Mouse (Mus musculus) forebrain, embryonic 11.5 days (tissue): ENCODE results near the gene Sdc1. TPM values are rescaled to one million over a fixed set of nuclear protein-coding genes. Genes with fewer than 3 reads are reported as not detected.

Source experiments
- ATAC-seq: fragments of 200-750 bp; cut with Nextera tagmentation; replicated peaks from 2 replicates; pipeline ENCODE4 v1.8.0; 2017; ENCODE audit warnings: moderate TSS enrichment; ENCODE audit not compliant: low FRiP score
- DNase-seq: peaks from one replicate; pipeline ENCODE4 v3.0.0-alpha.2; 2017; ENCODE audit warnings: low spot score
- H3K27ac ChIP-seq: fragments of 300-500 bp; sonication (generic); 2 replicates; pipeline ENCODE4 v1.5.1; 2014; ENCODE audit warnings: low read depth, low read length
- H3K27me3 ChIP-seq: fragments of 300-500 bp; sonication (generic); 2 replicates; pipeline ENCODE4 v1.6.1; 2014; ENCODE audit warnings: mild to moderate bottlenecking, low read length, mixed read lengths; ENCODE audit not compliant: control insufficient read depth, insufficient read depth
- H3K36me3 ChIP-seq: fragments of 300-500 bp; sonication (generic); 2 replicates; pipeline ENCODE4 v1.6.1; 2014; ENCODE audit warnings: mild to moderate bottlenecking, low read length, moderate library complexity, mixed read lengths; ENCODE audit not compliant: control insufficient read depth, insufficient read depth
- H3K4me1 ChIP-seq: fragments of 300-500 bp; sonication (generic); replicated peaks from 2 replicates; pipeline ENCODE4 v1.6.1; 2014; ENCODE audit warnings: low read length, mixed read lengths; ENCODE audit not compliant: control insufficient read depth, insufficient read depth
- H3K4me2 ChIP-seq: fragments of 300-500 bp; sonication (generic); 2 replicates; pipeline ENCODE4 v1.6.1; 2014; ENCODE audit warnings: low read depth, mild to moderate bottlenecking, low read length, moderate library complexity, mixed read lengths; ENCODE audit not compliant: severe bottlenecking
- H3K4me3 ChIP-seq: fragments of 300-500 bp; sonication (generic); 2 replicates; pipeline ENCODE4 v1.5.1; 2014; ENCODE audit warnings: low read depth, low read length
- H3K9ac ChIP-seq: fragments of 300-500 bp; sonication (generic); 2 replicates; pipeline ENCODE4 v1.6.1; 2014; ENCODE audit warnings: low read length
- H3K9me3 ChIP-seq: fragments of 300-500 bp; sonication (generic); 2 replicates; pipeline ENCODE4 v1.6.1; 2016; ENCODE audit warnings: low read length, mixed read lengths; ENCODE audit not compliant: control insufficient read depth
- WGBS: fragments of 180-500 bp; shearing (Covaris S2); extraction: QIAGEN DNeasy Blood & Tissue Kit; methylation state at CpG from one replicate; pipeline ENCODE4 v1.1.7; 2014; 5-methylcytosine and 5-hydroxymethylcytosine counted together
- polyA plus RNA-seq: library from polyadenylated mRNA; unstranded; fragments of >200 nt; fragmentation: Nextera tagmentation; extraction: Ambion mirVana; gene quantifications from 2 replicates; pipeline ENCODE4 v1.2.1, GENCODE M21; 2014

Gene Sdc1
- polyA plus RNA-seq, 1 experiment from 2014 or later, result 86.8 TPM

GRCm38 (mm10) chr12:8760561-8760960 is 10.6 kb upstream of the Sdc1 start:
- H3K4me2 ChIP-seq, result no peak overlapping the region
- H3K9me3 ChIP-seq, result no peaks in the 10 kb centered on the region; the same call in 1 of the 2 replicates
- no peaks in the 10 kb centered on the region for H3K27me3 ChIP-seq
- no peak overlapping the region for H3K9ac ChIP-seq
- H3K36me3 ChIP-seq, result no peaks in the 10 kb centered on the region; the same call in 1 of the 2 replicates
- no peaks in the 10 kb centered on the region for H3K4me1 ChIP-seq
- no peak for DNase-seq
- H3K27ac ChIP-seq, result no peak overlapping the region
- H3K4me3 ChIP-seq, result no peak overlapping the region
- 86% methylated on average over 6 of the region's 6 CpGs for WGBS
- ATAC-seq, result no peak

- Histone ChIP-seq H3K27me3 (no peaks in the 10 kb centered on the region), H3K36me3 (no peaks in the 10 kb centered on the region; the same call in 1 of the 2 replicates), H3K9me3 (no peaks in the 10 kb centered on the region; the same call in 1 of the 2 replicates), H3K4me3 (no peak overlapping the region), H3K4me1 (no peaks in the 10 kb centered on the region), H3K4me2 (no peak overlapping the region), H3K9ac (no peak overlapping the region), H3K27ac (no peak overlapping the region)
- DNase-seq, result no peak
- ATAC-seq, result no peak
- 80% methylated on average over 7 of the region's 7 CpGs for WGBS
These were observed 10.1 kb upstream of the Sdc1 start for GRCm38 (mm10) chr12:8761058-8761457.

- no peak for ATAC-seq
- peak; percentile 17 for DNase-seq
These were observed 8.5 kb upstream of the Sdc1 start for GRCm38 (mm10) chr12:8762667-8763066.

GRCm38 (mm10) chr12:8764221-8764930 is 6.7 kb upstream of the Sdc1 start:
- H3K9me3 ChIP-seq, result no peaks in the 10 kb centered on the region
- H3K27ac ChIP-seq, result no peak overlapping the region
- WGBS, result 86% methylated on average over 15 of the region's 15 CpGs
- no peak overlapping the region for H3K9ac ChIP-seq
- no peaks in the 10 kb centered on the region for H3K27me3 ChIP-seq
- no peak for ATAC-seq
- H3K36me3 ChIP-seq, result no peaks in the 10 kb centered on the region
- H3K4me3 ChIP-seq, result no peak overlapping the region
- H3K4me1 ChIP-seq, result no peaks in the 10 kb centered on the region
- H3K4me2 ChIP-seq, result no peak overlapping the region
- DNase-seq, result peak; percentile 50

More at GRCm38 (mm10) chr12:8762667-8763066, 8.5 kb upstream of the Sdc1 start:
- 86% methylated on average over 2 of the region's 2 CpGs for WGBS
- Histone ChIP-seq H3K27me3 (no peaks in the 10 kb centered on the region), H3K36me3 (no peaks in the 10 kb centered on the region), H3K9me3 (no peaks in the 10 kb centered on the region; the same call in 1 of the 2 replicates), H3K4me3 (no peak overlapping the region), H3K4me2 (no peak overlapping the region), H3K4me1 (no peaks in the 10 kb centered on the region), H3K9ac (no peak overlapping the region), H3K27ac (no peak overlapping the region)

DNA sequence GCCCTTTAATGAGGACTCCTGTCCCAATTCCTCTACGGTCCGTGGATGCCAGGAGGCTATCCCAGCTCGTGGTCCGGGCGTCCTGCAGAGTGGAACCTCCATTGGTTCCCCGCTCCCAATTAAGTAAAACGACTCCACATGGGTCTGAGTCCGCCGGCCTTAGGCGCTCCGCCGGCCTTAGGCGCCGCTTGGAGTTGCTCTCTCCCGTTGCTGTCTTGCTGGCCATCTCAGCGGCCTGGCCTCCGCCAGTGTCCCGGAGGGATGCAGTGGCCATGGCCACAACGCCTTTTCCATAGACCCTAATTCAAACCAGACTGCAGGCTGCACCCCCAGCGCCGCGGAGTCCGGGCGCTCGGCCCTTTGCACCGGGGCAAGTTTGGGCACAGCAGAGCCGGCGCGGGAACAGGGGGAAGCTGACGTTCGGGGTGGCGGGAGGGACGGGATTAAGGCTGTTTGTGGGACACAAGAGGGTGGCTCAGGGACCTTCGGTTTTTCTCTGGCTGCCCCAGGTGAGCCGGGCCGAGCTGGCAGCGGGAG is 789 bp downstream of the Sdc1 start:
- no peaks in the 10 kb centered on the region for H3K27me3 ChIP-seq
- H3K4me2 ChIP-seq, result peak overlapping the region; percentile 90
- peak; percentile 79 for DNase-seq
- WGBS, result under 1% methylated on average over 37 of the region's 37 CpGs
- peaks cover 4% of the 10 kb centered on the region for H3K4me1 ChIP-seq
- ATAC-seq, result peak; percentile 29; the same call in 1 of the 2 replicates
- no peaks in the 10 kb centered on the region for H3K9me3 ChIP-seq
- H3K9ac ChIP-seq, result peak overlapping the region; percentile 96
- H3K4me3 ChIP-seq, result peak overlapping the region; percentile 81
- H3K36me3 ChIP-seq, result no peaks in the 10 kb centered on the region
- H3K27ac ChIP-seq, result peak overlapping the region; percentile 83

DNA sequence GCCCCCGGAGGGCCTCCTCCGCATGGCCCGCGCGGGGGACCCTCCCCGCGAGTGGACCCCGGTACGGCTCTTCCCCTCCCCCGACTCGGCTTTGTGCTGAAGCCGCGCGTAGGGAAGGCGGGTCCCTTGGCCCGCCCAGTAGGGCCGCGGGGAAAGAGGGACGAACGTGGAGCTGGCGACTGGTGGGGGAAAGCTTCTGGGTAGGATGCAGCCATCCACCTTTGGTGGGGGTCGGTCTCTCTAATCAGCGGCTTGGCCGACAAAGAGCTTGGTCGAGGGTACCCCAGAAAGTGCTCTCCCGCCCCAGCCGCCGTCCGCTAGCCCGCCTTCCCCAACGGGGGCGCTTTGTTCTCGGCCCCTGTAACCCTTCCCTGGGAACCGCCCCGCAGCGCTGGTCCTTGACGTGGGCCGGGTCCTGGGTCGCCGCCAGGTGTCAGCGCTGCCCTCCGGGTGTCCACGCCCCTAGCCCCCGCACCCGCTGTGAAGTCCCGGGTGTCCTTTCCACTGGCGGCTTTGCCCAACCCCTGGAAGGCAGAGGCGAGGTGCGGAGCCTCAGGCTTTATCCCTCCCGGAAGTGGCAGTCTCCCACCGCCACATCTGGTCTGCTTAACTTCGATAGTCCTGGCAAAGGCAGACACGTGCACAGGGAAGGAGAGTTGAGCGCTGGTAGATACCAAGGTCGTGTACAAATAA is 1.5 kb downstream of the Sdc1 start:
- no peaks in the 10 kb centered on the region for H3K36me3 ChIP-seq
- H3K9ac ChIP-seq, result peak overlapping the region; percentile 96
- H3K9me3 ChIP-seq, result no peaks in the 10 kb centered on the region
- peak overlapping the region; percentile 90 for H3K4me2 ChIP-seq
- 0% methylated on average over 50 of the region's 55 CpGs for WGBS
- H3K27ac ChIP-seq, result peak overlapping the region; percentile 83
- peak; percentile 86 for DNase-seq
- ATAC-seq, result peak; percentile 47
- H3K4me3 ChIP-seq, result peak overlapping the region; percentile 81
- H3K4me1 ChIP-seq, result peaks cover 4% of the 10 kb centered on the region
- H3K27me3 ChIP-seq, result no peaks in the 10 kb centered on the region

GRCm38 (mm10) chr12:8773336-8773735 is 2.2 kb downstream of the Sdc1 start:
- Histone ChIP-seq H3K27ac (no peak overlapping the region), H3K4me1 (peaks cover 4% of the 10 kb centered on the region), H3K4me3 (peak overlapping the region; percentile 81), H3K9me3 (no peaks in the 10 kb centered on the region), H3K36me3 (no peaks in the 10 kb centered on the region), H3K27me3 (no peaks in the 10 kb centered on the region), H3K4me2 (peak overlapping the region; percentile 90), H3K9ac (peak overlapping the region; percentile 96)
- no peak for DNase-seq
- ATAC-seq, result no peak
- 28% methylated on average over 6 of the region's 6 CpGs for WGBS

DNA sequence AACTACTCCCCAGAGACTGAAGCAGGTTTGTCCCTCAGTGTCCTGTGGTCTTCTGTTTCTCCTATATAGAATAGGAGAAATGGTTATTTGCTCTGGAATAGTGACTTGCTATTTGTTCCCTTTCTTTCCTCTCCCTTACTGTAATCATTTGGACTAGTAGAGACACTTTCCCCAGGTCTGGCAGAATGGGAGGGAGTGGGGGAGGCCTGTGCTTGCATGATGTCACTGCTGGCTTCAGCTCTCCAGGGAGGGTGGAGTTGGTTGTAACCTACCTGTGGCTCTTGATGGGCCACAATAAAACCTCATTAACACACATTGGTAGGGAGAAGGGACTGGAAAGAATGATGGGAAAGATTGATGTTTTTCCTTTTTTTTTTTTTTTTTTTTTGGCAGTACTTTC is 3.1 kb downstream of the Sdc1 start:
- Histone ChIP-seq H3K4me1 (peaks cover 4% of the 10 kb centered on the region), H3K4me3 (no peak overlapping the region), H3K9me3 (no peaks in the 10 kb centered on the region), H3K27ac (no peak overlapping the region), H3K36me3 (no peaks in the 10 kb centered on the region), H3K27me3 (no peaks in the 10 kb centered on the region), H3K9ac (no peak overlapping the region), H3K4me2 (no peak overlapping the region)
- no peak for ATAC-seq
- DNase-seq, result no peak
